Mouse (Mus musculus): ENCODE results near the gene Ppp2r5c. TPM values are rescaled to one million over a fixed set of nuclear protein-coding genes. Genes with fewer than 3 reads are reported as not detected.

Gene Ppp2r5c
- total RNA-seq, 4 experiments from 2014 or later = 227 to 249 (median 241) TPM

DNA sequence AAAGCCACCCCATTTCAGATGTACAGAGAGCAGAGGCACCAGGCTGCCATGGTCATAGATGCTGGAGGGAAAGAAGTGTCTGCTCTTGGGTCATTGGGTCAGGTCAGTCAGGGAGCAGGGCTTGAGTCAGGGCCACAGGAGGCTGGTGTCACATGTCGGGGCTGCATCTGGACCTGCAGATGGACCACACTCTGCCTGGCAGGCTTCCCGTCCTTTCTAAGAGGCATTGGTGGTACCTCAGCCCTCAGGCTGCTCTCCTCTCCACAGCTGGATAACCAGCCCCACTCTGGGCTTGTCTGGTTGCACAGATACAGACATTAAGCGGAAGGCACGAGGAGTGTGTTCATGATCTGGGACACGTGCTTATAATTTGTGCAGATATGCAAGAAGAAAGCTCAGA is 61.8 kb downstream of the Ppp2r5c start:
- no peak for DNase-seq (ENCODE audit: low spot score in 2 of 2)

DNA sequence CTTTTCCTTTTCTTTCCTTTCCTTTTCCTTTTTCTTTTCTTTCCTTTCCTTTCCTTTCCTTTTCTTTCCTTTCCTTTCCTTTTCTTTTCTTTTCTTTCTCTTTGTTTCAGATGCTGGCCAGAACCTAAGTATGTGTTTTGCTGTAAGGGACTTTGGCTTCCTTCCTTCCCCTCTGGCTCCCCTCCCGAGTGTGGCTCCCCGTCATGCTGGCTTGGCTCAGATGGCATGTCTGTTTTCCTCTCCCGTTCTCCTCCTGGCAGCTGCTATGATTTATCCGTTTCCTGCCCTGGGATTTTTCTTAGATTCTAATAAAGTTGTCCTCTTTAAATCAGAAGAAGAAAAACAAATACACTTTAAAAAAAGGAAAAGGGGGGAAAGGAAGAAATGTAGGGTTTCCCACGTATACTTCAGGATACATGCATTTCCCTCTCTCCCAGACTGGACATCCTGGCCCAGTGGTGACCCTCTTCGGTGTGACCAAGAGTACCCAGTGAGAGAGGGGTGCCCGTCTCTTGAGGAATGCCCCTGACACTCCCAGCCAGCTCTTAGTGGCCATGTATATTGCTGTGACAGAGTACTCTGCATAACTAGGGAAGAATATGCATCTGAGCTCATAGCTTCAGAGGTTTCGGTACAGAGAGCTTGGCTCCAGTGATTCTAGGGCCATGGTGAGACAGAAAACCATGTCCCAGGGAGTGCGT is 63.4 kb downstream of the Ppp2r5c start:
- peak; percentile 53 to 71 for DNase-seq (ENCODE audit: low spot score in 2 of 2)

DNA sequence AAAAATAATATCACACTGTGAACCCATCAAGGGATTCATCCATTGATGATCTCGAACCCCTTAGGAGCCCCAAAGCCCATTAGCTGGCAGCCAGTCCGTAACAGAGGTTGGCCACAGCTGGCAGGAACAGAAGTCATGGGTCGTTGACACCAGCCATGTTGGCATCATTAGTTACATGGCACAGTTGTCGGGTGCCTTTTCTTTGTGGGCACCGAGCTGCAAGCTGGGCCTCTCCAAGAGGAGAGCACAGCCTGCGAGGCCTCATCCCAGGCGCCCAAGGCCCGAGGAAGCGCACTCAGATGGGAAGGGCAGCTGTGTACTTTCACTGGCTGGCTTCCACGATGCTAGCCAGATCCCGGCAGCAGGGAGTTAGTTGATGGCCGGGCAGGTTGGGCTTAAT is 64.3 kb downstream of the Ppp2r5c start:
- no peak for DNase-seq (ENCODE audit: low spot score in 2 of 2)

- no peak for DNase-seq (ENCODE audit: low spot score in 2 of 2)
Observed at GRCm38 (mm10) chr12:110511856-110512433, 65.0 kb downstream of the Ppp2r5c start.

GRCm38 (mm10) chr12:110512884-110513283 is 66.0 kb downstream of the Ppp2r5c start:
- no peak for DNase-seq (ENCODE audit: low spot score in 2 of 2)

DNA sequence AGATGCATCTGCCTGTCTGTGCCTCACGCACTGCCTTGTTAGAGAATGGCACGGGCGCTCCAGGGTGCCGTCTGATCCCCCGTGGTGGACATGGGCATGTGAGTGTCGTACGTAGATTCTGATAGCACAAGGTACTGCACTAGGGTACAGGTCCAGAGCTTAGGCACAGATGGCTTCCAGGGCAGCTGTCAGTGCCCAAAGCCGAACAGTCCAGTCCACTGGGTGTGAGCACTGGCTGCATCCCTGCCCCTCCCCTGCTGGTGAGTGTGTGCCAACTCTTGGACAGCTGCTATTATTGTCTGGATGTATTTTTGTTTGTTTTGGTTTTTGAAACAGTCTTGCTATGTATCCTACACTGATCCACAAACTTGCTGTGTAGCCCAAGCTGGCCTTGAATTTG is 68.8 kb downstream of the Ppp2r5c start:
- DNase-seq (ENCODE audit: low spot score in 2 of 2) = no peak

DNA sequence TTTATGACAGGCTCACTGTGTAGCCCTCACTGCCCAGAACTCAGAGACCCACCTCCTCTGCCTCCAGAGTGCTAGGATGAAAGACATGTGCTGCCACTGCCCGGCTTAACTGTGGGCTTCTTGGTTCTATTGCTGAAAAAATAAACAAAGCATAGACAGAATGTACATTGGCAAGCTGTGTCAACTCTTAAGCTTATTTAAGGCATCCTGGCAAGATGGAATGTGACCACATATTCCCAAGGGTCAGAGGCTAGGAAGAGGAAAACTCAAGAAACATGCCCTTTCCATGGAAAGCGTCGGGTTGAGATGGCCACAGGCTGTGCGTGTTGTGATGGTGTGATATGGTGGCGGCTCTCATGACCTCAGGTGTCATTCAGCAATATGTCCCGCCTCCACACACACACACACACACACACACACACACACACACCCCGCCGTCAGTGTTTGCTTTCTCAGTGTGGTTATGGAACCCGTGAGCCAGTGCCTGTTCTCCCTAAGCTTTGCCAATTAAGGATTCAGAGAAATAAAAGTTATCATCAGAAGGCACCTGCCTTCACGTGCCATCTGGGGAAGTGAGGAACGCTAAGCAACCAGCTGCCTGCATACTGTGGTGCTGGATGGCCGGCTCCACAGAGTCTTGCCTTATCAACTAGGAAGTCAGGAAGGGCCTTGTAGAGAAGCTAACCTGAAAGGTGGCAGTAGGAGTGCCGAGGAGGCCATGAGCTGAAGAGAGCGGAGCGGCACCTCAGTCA is 73.5 kb downstream of the Ppp2r5c start:
- DNase-seq (ENCODE audit: low spot score in 2 of 2) = no peak

GRCm38 (mm10) chr12:110523526-110523925 is 76.6 kb downstream of the Ppp2r5c start:
- DNase-seq (ENCODE audit: low spot score in 2 of 2) = no peak

- DNase-seq (ENCODE audit: low spot score in 2 of 2) = no peak
Observed at GRCm38 (mm10) chr12:110532711-110533110, 85.8 kb downstream of the Ppp2r5c start.

DNA sequence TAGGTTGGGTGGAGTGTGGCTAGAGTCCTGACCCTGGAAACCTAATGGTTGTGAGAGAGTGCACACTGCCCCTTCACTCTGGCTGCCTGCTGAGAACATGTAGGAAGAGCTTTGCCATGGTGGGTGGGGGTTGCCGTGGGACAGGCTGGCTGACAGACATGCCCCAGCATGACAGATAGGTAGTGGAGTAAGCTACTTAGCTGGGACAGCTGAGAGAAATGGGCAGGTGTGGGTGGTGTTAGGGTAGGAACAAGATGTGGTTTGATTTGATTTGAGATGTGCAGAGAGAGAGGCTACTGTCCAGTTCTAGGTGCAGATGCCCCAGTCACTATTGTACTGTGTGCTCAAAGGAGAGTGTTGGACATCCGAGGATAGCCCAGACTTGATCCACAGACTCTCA is 86.2 kb downstream of the Ppp2r5c start:
- no peak for DNase-seq (ENCODE audit: low spot score in 2 of 2)

- no peak for DNase-seq (ENCODE audit: low spot score in 2 of 2)
Observed at GRCm38 (mm10) chr12:110533832-110534231, 86.9 kb downstream of the Ppp2r5c start.

GRCm38 (mm10) chr12:110535361-110535760 is 88.4 kb downstream of the Ppp2r5c start:
- no peak for DNase-seq (ENCODE audit: low spot score in 2 of 2)

DNA sequence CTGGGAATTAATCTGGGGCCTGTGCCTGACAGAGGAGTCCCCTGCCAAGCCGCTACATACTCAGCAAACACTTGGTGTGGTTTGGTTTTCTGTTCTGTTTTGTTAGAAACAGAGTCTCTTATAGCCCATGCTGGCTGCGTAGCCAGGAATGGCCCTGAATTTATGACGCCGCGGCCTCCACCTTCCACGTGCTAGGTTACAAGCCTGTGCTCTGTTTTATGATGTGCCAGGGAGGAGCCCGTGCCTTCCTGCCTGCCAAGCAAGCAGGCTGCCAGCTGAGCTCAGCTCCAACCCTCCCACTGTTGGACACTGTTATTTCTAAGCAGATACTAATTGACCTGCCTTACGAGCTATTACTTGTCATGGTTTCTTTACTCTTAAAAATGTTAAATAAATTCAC is 90.8 kb downstream of the Ppp2r5c start:
- DNase-seq (ENCODE audit: low spot score in 2 of 2) = no peak

- DNase-seq (ENCODE audit: low spot score in 2 of 2) = no peak
Observed at GRCm38 (mm10) chr12:110539346-110539745, 92.4 kb downstream of the Ppp2r5c start.

- DNase-seq (ENCODE audit: low spot score in 2 of 2) = no peak
Observed at GRCm38 (mm10) chr12:110539798-110540197, 92.9 kb downstream of the Ppp2r5c start.

- DNase-seq (ENCODE audit: low spot score in 2 of 2) = no peak
Observed at GRCm38 (mm10) chr12:110540273-110540672, 93.4 kb downstream of the Ppp2r5c start.

GRCm38 (mm10) chr12:110541001-110541400 is 94.1 kb downstream of the Ppp2r5c start:
- DNase-seq (ENCODE audit: low spot score in 2 of 2) = no peak

DNA sequence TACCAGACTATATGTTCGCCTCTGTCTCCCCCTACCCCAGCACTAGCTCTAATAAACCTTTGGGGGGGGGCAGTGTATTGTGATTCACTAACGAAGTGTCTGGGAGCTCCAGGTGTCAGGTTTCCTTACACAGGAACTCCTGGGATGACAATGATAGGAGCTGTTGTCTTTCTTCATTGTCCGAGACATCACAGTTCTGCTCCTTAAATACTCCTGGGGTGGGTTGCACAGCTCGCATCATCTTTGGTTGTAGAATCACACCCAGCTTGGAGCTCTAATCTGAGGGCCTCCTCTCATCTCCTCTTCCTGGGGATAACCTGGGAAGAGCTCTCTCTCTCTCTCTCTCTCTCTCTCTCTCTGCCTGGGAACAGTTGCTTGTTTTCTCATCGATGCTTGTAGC is 94.6 kb downstream of the Ppp2r5c start:
- DNase-seq (ENCODE audit: low spot score in 2 of 2) = no peak

- no peak for DNase-seq (ENCODE audit: low spot score in 2 of 2)
Observed at GRCm38 (mm10) chr12:110545040-110545701, 98.3 kb downstream of the Ppp2r5c start.

DNA sequence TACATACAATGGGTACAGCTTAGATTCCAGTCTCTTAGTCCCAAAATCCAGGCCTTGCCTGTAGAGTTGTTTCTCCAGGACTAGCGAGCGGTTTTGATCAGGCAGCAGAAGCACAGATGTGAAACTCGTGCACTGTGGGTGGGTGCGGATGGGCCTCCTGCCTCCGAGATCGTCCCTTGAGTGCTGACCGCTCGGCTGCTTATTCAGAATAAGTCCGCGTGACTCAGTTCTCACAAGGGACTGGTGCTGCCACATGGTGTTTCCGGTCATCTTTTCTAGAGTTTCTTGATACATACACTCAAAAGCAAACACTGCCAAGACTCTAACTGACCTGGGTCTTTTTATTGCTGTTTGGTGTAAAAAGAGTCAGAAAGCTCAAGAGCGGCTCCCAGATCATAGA is 100.7 kb downstream of the Ppp2r5c start:
- no peak for DNase-seq (ENCODE audit: low spot score in 2 of 2)

DNA sequence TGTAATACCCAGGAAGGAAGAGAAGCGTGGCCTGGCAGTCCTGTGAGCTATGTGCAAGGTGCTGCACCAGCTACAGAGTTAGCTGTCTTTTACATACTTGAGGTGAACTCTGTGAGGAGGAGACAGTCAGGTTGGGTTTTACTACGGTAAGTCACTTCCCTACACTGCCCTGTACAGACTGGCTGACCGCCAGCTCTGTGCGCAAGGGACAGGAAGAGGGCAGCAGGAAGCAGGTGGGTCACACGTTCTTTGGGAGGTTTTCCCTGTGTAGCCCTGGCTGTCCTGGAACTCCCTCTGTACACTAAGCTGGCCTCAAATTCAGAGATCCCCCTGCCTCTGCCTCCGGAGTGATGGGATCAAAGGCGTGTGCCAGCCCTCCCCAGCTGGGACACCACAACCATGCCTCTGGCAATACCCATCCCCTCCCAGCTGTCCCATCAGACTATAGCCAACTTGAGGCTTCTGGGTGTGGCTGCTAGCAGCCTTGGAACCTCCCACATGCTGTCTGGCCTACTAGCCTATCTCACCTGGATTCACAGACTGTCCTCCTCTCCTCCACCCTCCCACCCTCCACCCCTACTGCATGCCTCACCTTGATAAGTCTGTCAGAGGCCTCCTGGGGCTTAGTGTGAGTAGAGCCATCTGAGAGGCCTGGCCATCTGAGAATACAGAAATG is 102.7 kb downstream of the Ppp2r5c start:
- no peak for DNase-seq (ENCODE audit: low spot score in 2 of 2)

- no peak for DNase-seq (ENCODE audit: low spot score in 2 of 2)
Observed at GRCm38 (mm10) chr12:110550364-110550763, 103.4 kb downstream of the Ppp2r5c start.

All from layer of hippocampus, adult 8-10 months (tissue).